Mouse (Mus musculus): Measurements from ENCODE around the gene Cd4.
"Not testable (repeated sequence)": the region's sequence is repeated elsewhere in the genome, so short reads cannot be mapped to it uniquely, and the experiment has no call there.

Cd4 gene

GRCm38 (mm10) chr6:124915160-124915941 is 27.3 kb upstream of the Cd4 start:
- DNase-seq = no peak

- DNase-seq = no peak
Measured at GRCm38 (mm10) chr6:124914511-124914910, 26.5 kb upstream of the Cd4 start.

- no peak for DNase-seq
Measured at GRCm38 (mm10) chr6:124913721-124914285, 25.8 kb upstream of the Cd4 start.

- DNase-seq = no peak
Measured at GRCm38 (mm10) chr6:124913214-124913613, 25.2 kb upstream of the Cd4 start.

- no peak for DNase-seq
Measured at GRCm38 (mm10) chr6:124911533-124912218, 23.7 kb upstream of the Cd4 start, which contains the start of gene Lag3. Gene Lag3, minus strand, starts transcription at chr6:124911705.

- DNase-seq = no peak
Measured at GRCm38 (mm10) chr6:124910032-124910431, 22.0 kb upstream of the Cd4 start.

GRCm38 (mm10) chr6:124907767-124908166 is 19.7 kb upstream of the Cd4 start:
- DNase-seq = no peak

- no peak for DNase-seq
Measured at GRCm38 (mm10) chr6:124904991-124905860, 17.2 kb upstream of the Cd4 start.

GRCm38 (mm10) chr6:124904161-124904981 is 16.4 kb upstream of the Cd4 start:
- DNase-seq = peak; percentile 41 to 53

GRCm38 (mm10) chr6:124903580-124904151 is 15.6 kb upstream of the Cd4 start:
- peak; percentile 98 to 99 for DNase-seq

- DNase-seq = no peak
Measured at GRCm38 (mm10) chr6:124901851-124902250, 13.8 kb upstream of the Cd4 start.

GRCm38 (mm10) chr6:124900801-124901480 is 12.9 kb upstream of the Cd4 start:
- no peak for DNase-seq

GRCm38 (mm10) chr6:124900056-124900800 is 12.2 kb upstream of the Cd4 start:
- no peak for DNase-seq

GRCm38 (mm10) chr6:124898359-124898758 is 10.3 kb upstream of the Cd4 start:
- peak; percentile 53 to 63 for DNase-seq

GRCm38 (mm10) chr6:124894113-124894512 is 6.1 kb upstream of the Cd4 start:
- not testable (repeated sequence) for DNase-seq

GRCm38 (mm10) chr6:124890997-124891396 is 3.0 kb upstream of the Cd4 start:
- DNase-seq = no peak

GRCm38 (mm10) chr6:124888555-124889125 is 619 bp upstream of the Cd4 start:
- DNase-seq = no peak

GRCm38 (mm10) chr6:124885956-124886381 is 2.1 kb downstream of the Cd4 start:
- DNase-seq = no peak

- no peak for DNase-seq
Measured at GRCm38 (mm10) chr6:124884714-124885500, 3.1 kb downstream of the Cd4 start.
